Mouse (Mus musculus) midbrain, embryonic 11.5 days (tissue): ENCODE data around the gene Naa11. TPM values are rescaled to one million over a fixed set of nuclear protein-coding genes. Genes with fewer than 3 reads are reported as not detected.

Experiments
- ATAC-seq: fragments of 200-750 bp; cut with Nextera tagmentation; 2 replicates; pipeline ENCODE4 v1.8.0; 2017; ENCODE audit warnings: moderate TSS enrichment, moderate library complexity; ENCODE audit not compliant: low FRiP score
- DNase-seq: peaks from one replicate; pipeline ENCODE4 v3.0.0; 2015; ENCODE audit warnings: low spot score; ENCODE audit errors: missing footprints
- H3K27ac ChIP-seq: fragments of 300-500 bp; sonication (generic); 2 replicates; pipeline ENCODE4 v1.5.1; 2014; ENCODE audit warnings: low read depth, low read length
- H3K27me3 ChIP-seq: fragments of 300-500 bp; sonication (generic); 2 replicates; pipeline ENCODE4 v1.6.1; 2014; ENCODE audit warnings: mild to moderate bottlenecking, low read length, moderate library complexity, mixed read lengths; ENCODE audit not compliant: control insufficient read depth, insufficient read depth
- H3K36me3 ChIP-seq: fragments of 300-500 bp; sonication (generic); 2 replicates; pipeline ENCODE4 v1.6.1; 2014; ENCODE audit warnings: mild to moderate bottlenecking, low read length, moderate library complexity, mixed read lengths; ENCODE audit not compliant: control insufficient read depth, insufficient read depth
- H3K4me1 ChIP-seq: fragments of 300-500 bp; sonication (generic); 2 replicates; pipeline ENCODE4 v1.6.1; 2014; ENCODE audit warnings: low read length; ENCODE audit not compliant: control insufficient read depth, insufficient read depth
- H3K4me2 ChIP-seq: fragments of 300-500 bp; sonication (generic); 2 replicates; pipeline ENCODE4 v1.6.1; 2014; ENCODE audit warnings: mild to moderate bottlenecking, moderate library complexity
- H3K4me3 ChIP-seq: fragments of 300-500 bp; sonication (generic); 2 replicates; pipeline ENCODE4 v1.5.1; 2014; ENCODE audit warnings: low read depth, low read length
- H3K9ac ChIP-seq: fragments of 300-500 bp; sonication (generic); 2 replicates; pipeline ENCODE4 v1.6.1; 2014; ENCODE audit warnings: low read length
- H3K9me3 ChIP-seq: fragments of 300-500 bp; sonication (generic); 2 replicates; pipeline ENCODE4 v1.6.1; 2016; ENCODE audit warnings: low read length; ENCODE audit not compliant: control insufficient read depth
- WGBS: fragments of 180-500 bp; shearing (Covaris S2); extraction: QIAGEN DNeasy Blood & Tissue Kit; methylation state at CpG from one replicate; pipeline ENCODE4 v1.1.7; 2014; 5-methylcytosine and 5-hydroxymethylcytosine counted together
- polyA plus RNA-seq: library from polyadenylated mRNA; unstranded; fragments of >200 nt; fragmentation: Nextera tagmentation; extraction: Ambion mirVana; gene quantifications from 2 replicates; pipeline ENCODE4 v1.2.1, GENCODE M21; 2014

The Naa11 gene
- polyA plus RNA-seq, 1 experiment from 2014 or later = not detected

- no peaks in the 10 kb centered on the region for H3K36me3 ChIP-seq
- WGBS = 64% methylated on average over 2 of the region's 2 CpGs
- H3K4me1 ChIP-seq = no peaks in the 10 kb centered on the region
- H3K4me2 ChIP-seq = no peak overlapping the region
- H3K4me3 ChIP-seq = no peak overlapping the region
- H3K9ac ChIP-seq = no peak overlapping the region
- peaks cover 3% of the 10 kb centered on the region; the same call in 1 of the 2 replicates for H3K9me3 ChIP-seq
- ATAC-seq = no peak
- no peak overlapping the region for H3K27ac ChIP-seq
- DNase-seq = no peak
- H3K27me3 ChIP-seq = no peaks in the 10 kb centered on the region
Observed at GRCm38 (mm10) chr5:97356135-97356534, 36.0 kb downstream of the Naa11 start.

GRCm38 (mm10) chr5:97355152-97355551 lies 37.0 kb downstream of the Naa11 start:
- DNase-seq (no peak), ATAC-seq (no peak)
- Histone ChIP-seq H3K4me2 (no peak overlapping the region), H3K27ac (no peak overlapping the region), H3K36me3 (no peaks in the 10 kb centered on the region), H3K4me3 (no peak overlapping the region), H3K9ac (no peak overlapping the region), H3K9me3 (peaks cover 3% of the 10 kb centered on the region; the same call in 1 of the 2 replicates), H3K27me3 (no peaks in the 10 kb centered on the region), H3K4me1 (no peaks in the 10 kb centered on the region)
- WGBS = 93% methylated on average over 2 of the region's 2 CpGs

- ATAC-seq = no peak
- no peak overlapping the region for H3K4me2 ChIP-seq
- no peak for DNase-seq
- no peaks in the 10 kb centered on the region for H3K36me3 ChIP-seq
- WGBS = 98% methylated on average over 2 of the region's 2 CpGs
- no peaks in the 10 kb centered on the region for H3K4me1 ChIP-seq
- H3K9me3 ChIP-seq = no peaks in the 10 kb centered on the region
- no peak overlapping the region for H3K27ac ChIP-seq
- no peak overlapping the region for H3K9ac ChIP-seq
- no peak overlapping the region for H3K4me3 ChIP-seq
- H3K27me3 ChIP-seq = no peaks in the 10 kb centered on the region
Observed at GRCm38 (mm10) chr5:97348760-97349159, 43.4 kb downstream of the Naa11 start.

GRCm38 (mm10) chr5:97348310-97348709 lies 43.9 kb downstream of the Naa11 start:
- no peak overlapping the region for H3K4me2 ChIP-seq
- H3K27ac ChIP-seq = no peak overlapping the region
- DNase-seq (no peak), ATAC-seq (no peak)
- no peaks in the 10 kb centered on the region for H3K27me3 ChIP-seq
- H3K4me3 ChIP-seq = no peak overlapping the region
- H3K36me3 ChIP-seq = no peaks in the 10 kb centered on the region
- 90% methylated on average over 8 of the region's 8 CpGs for WGBS
- H3K9ac ChIP-seq = no peak overlapping the region
- no peaks in the 10 kb centered on the region for H3K9me3 ChIP-seq
- H3K4me1 ChIP-seq = no peaks in the 10 kb centered on the region

- H3K36me3 ChIP-seq = no peaks in the 10 kb centered on the region
- no peak for DNase-seq
- ATAC-seq = no peak
- 94% methylated on average over 10 of the region's 10 CpGs for whole genome bisulfite sequencing
- no peak overlapping the region for H3K4me2 ChIP-seq
- no peak overlapping the region for H3K27ac ChIP-seq
- H3K4me3 ChIP-seq = no peak overlapping the region
- H3K9me3 ChIP-seq = no peaks in the 10 kb centered on the region
- H3K4me1 ChIP-seq = no peaks in the 10 kb centered on the region
- H3K27me3 ChIP-seq = no peaks in the 10 kb centered on the region
- H3K9ac ChIP-seq = no peak overlapping the region
Observed at GRCm38 (mm10) chr5:97345732-97346253, 46.4 kb downstream of the Naa11 start.

GRCm38 (mm10) chr5:97345129-97345528 lies 47.0 kb downstream of the Naa11 start:
- no peaks in the 10 kb centered on the region for H3K4me1 ChIP-seq
- no peak overlapping the region for H3K9ac ChIP-seq
- no peak overlapping the region for H3K27ac ChIP-seq
- no peaks in the 10 kb centered on the region for H3K36me3 ChIP-seq
- DNase-seq = no peak
- H3K27me3 ChIP-seq = no peaks in the 10 kb centered on the region
- H3K9me3 ChIP-seq = no peaks in the 10 kb centered on the region
- H3K4me2 ChIP-seq = no peak overlapping the region
- no peak for ATAC-seq
- no peak overlapping the region for H3K4me3 ChIP-seq

GRCm38 (mm10) chr5:97344144-97344543 lies 48.0 kb downstream of the Naa11 start:
- no peaks in the 10 kb centered on the region for H3K27me3 ChIP-seq
- H3K9ac ChIP-seq = no peak overlapping the region
- no peak overlapping the region for H3K4me3 ChIP-seq
- H3K4me1 ChIP-seq = no peaks in the 10 kb centered on the region
- ATAC-seq (no peak), DNase-seq (no peak)
- no peaks in the 10 kb centered on the region for H3K36me3 ChIP-seq
- no peak overlapping the region for H3K27ac ChIP-seq
- H3K4me2 ChIP-seq = no peak overlapping the region
- 80% methylated on average over 3 of the region's 3 CpGs for WGBS
- H3K9me3 ChIP-seq = no peaks in the 10 kb centered on the region

- WGBS = 78% methylated on average over 3 of the region's 3 CpGs
- H3K4me2 ChIP-seq = no peak overlapping the region
- no peak for DNase-seq
Observed at GRCm38 (mm10) chr5:97334794-97335193, 57.4 kb downstream of the Naa11 start.

More at GRCm38 (mm10) chr5:97334794-97335193, 57.4 kb downstream of the Naa11 start:
- ATAC-seq = no peak
- no peak overlapping the region for H3K4me3 ChIP-seq
- H3K9ac ChIP-seq = no peak overlapping the region
- H3K9me3 ChIP-seq = no peaks in the 10 kb centered on the region
- H3K27ac ChIP-seq = no peak overlapping the region
- H3K27me3 ChIP-seq = no peaks in the 10 kb centered on the region
- H3K36me3 ChIP-seq = no peaks in the 10 kb centered on the region
- no peaks in the 10 kb centered on the region for H3K4me1 ChIP-seq
